Mouse (Mus musculus) large intestine, adult 2 months (tissue): Measurements from ENCODE around the gene Dixdc1. TPM values are rescaled to one million over a fixed set of nuclear protein-coding genes. Genes with fewer than 3 reads are reported as not detected.
"Not testable (repeated sequence)": the region's sequence is repeated elsewhere in the genome, so short reads cannot be mapped to it uniquely, and the experiment has no call there.

ENCODE experiments used
- DNase-seq: peaks from one replicate; pipeline ENCODE4 v3.0.0-alpha.2; 2012; ENCODE audit warnings: low read depth, low spot score
- WGBS: fragments of 180-500 bp; shearing (Covaris S2); methylation state at CpG from one replicate; pipeline ENCODE4 v1.1.7; 2018; 5-methylcytosine and 5-hydroxymethylcytosine counted together
- polyA plus RNA-seq: library from polyadenylated mRNA; depleted of rRNA; stranded (reverse); fragments of >200 nt; gene quantifications from 2 replicates; pipeline ENCODE4 v1.2.3, GENCODE M21; 2012; rRNA removed

Gene Dixdc1
- polyA plus RNA-seq, 1 experiment: 0.84 TPM

GRCm38 (mm10) chr9:50660431-50660830, 78.9 kb downstream of the Dixdc1 start:
- peak; percentile 70 for DNase-seq
- 6% methylated on average over 12 of the region's 12 CpGs for WGBS

GRCm38 (mm10) chr9:50659392-50660217, 79.7 kb downstream of the Dixdc1 start, which contains the start of gene Dlat:
Gene Dlat, minus strand, starts transcription at chr9:50659780.
- under 1% methylated on average over 63 of the region's 63 CpGs for WGBS
- DNase-seq: peak; percentile 57

GRCm38 (mm10) chr9:50658941-50659388, 80.4 kb downstream of the Dixdc1 start:
- DNase-seq: no peak
- WGBS: under 1% methylated on average over 28 of the region's 28 CpGs

GRCm38 (mm10) chr9:50658391-50658790, 80.9 kb downstream of the Dixdc1 start:
- DNase-seq: no peak
- 17% methylated on average over 5 of the region's 5 CpGs for WGBS

- 91% methylated on average over 10 of the region's 10 CpGs for WGBS
- DNase-seq: no peak
Measured at GRCm38 (mm10) chr9:50650503-50650902, 88.8 kb downstream of the Dixdc1 start.

GRCm38 (mm10) chr9:50646826-50647370, 92.4 kb downstream of the Dixdc1 start:
- 84% methylated on average over 10 of the region's 10 CpGs for WGBS
- no peak for DNase-seq

GRCm38 (mm10) chr9:50634270-50634669, 105.0 kb downstream of the Dixdc1 start:
- DNase-seq: no peak
- 95% methylated on average over 11 of the region's 11 CpGs for WGBS

- no peak for DNase-seq
- 63% methylated on average over 2 of the region's 2 CpGs for WGBS
Measured at GRCm38 (mm10) chr9:50633059-50633458, 106.3 kb downstream of the Dixdc1 start.

- DNase-seq: no peak
- 39% methylated on average over 6 of the region's 6 CpGs for WGBS
Measured at GRCm38 (mm10) chr9:50632016-50632688, 107.2 kb downstream of the Dixdc1 start.

GRCm38 (mm10) chr9:50630903-50631302, 108.4 kb downstream of the Dixdc1 start:
- not testable (repeated sequence) for DNase-seq
- WGBS: 88% methylated on average over 6 of the region's 8 CpGs

- 54% methylated on average over 9 of the region's 9 CpGs for WGBS
- no peak for DNase-seq
Measured at GRCm38 (mm10) chr9:50617794-50618330, 121.5 kb downstream of the Dixdc1 start.

GRCm38 (mm10) chr9:50616766-50617603, 122.3 kb downstream of the Dixdc1 start, which contains the start of the genes Pih1d2 and Nkapd1:
Gene Pih1d2, plus strand, starts transcription at chr9:50617321.
Gene Nkapd1, minus strand, starts transcription at chr9:50617464.
- under 1% methylated on average over 81 of the region's 81 CpGs for WGBS
- no peak for DNase-seq

- no peak for DNase-seq
- WGBS: 23% methylated on average over 11 of the region's 11 CpGs
Measured at GRCm38 (mm10) chr9:50616161-50616560, 123.2 kb downstream of the Dixdc1 start.

Other genes starting within 250 kb of the Dixdc1 start
- gene Plet1, start 245.0 kb downstream of the Dixdc1 start, polyA plus RNA-seq: 4.2 and 9.1 TPM in 2 replicates
- 21.1 and 32.5 TPM in 2 replicates for gene Pts, start 210.8 kb downstream of the Dixdc1 start, polyA plus RNA-seq
- gene Il18, start 184.7 kb downstream of the Dixdc1 start, polyA plus RNA-seq: 21.3 and 22.0 TPM in 2 replicates
- gene Bco2, start 184.3 kb downstream of the Dixdc1 start, polyA plus RNA-seq: 11.1 and 20.2 TPM in 2 replicates
- not detected in 2 replicates for gene Tex12, start 178.2 kb downstream of the Dixdc1 start, polyA plus RNA-seq
- gene Sdhd, start 135.7 kb downstream of the Dixdc1 start, polyA plus RNA-seq: 388 and 472 TPM in 2 replicates
- 204 and 240 TPM in 2 replicates for gene Timm8b, start 135.6 kb downstream of the Dixdc1 start, polyA plus RNA-seq
- gene Pih1d2, start 122.2 kb downstream of the Dixdc1 start, polyA plus RNA-seq: 0.41 and 0.85 TPM in 2 replicates
- gene Nkapd1, start 122.1 kb downstream of the Dixdc1 start, polyA plus RNA-seq: 2.6 and 4.3 TPM in 2 replicates
- gene Dlat, start 79.7 kb downstream of the Dixdc1 start, polyA plus RNA-seq: 11.7 and 21.1 TPM in 2 replicates
- gene 2310030G06Rik, start 7.0 kb upstream of the Dixdc1 start, polyA plus RNA-seq: 21.3 and 24.2 TPM in 2 replicates
- 53.5 and 62.6 TPM in 2 replicates for gene Cryab, start 11.8 kb upstream of the Dixdc1 start, polyA plus RNA-seq
- gene Hspb2, start 12.8 kb upstream of the Dixdc1 start, polyA plus RNA-seq: 12.7 and 15.0 TPM in 2 replicates
- 4.2 and 5.7 TPM in 2 replicates for gene Fdxacb1, start 28.7 kb upstream of the Dixdc1 start, polyA plus RNA-seq
- 37.3 and 42.3 TPM in 2 replicates for gene Alg9, start 35.5 kb upstream of the Dixdc1 start, polyA plus RNA-seq
- gene 1110032A03Rik, start 36.0 kb upstream of the Dixdc1 start, polyA plus RNA-seq: 28.4 and 36.1 TPM in 2 replicates
- 7.0 and 7.9 TPM in 2 replicates for gene Ppp2r1b, start 105.8 kb upstream of the Dixdc1 start, polyA plus RNA-seq